Comparison of ENCODE assay signal across 17 mouse cellular contexts in the genomic region with DNA sequence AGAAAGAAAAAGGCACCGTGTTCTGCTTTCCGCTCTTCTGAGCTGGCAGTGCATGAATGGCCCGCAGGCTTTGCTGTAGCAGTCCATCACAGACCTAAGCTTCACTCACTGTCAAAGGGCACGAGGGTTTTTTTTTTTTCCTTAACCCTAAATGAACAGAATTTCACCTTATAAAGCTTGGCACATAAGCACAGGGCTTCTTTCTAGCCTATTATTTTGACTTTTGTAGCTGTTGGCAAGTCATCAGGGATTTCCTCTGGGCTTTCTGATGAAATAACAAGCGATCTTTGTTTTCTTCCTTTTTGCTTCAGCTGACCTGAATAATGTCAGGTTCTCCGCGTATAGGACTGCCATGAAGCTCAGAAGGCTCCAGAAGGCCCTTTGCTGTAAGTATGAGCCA.
"Had no signal": no experiment of that assay in that cellular context is flagged by ENCODE, and none has a peak within 500 bp of the region (broad histone marks: within the 10 kb centered on the region; RNA-seq: fewer than 3 reads in every experiment).

No protein-coding gene starts in this region.

- DNase-seq: kidney, adult 18-20 months; kidney, postnatal 10 days; kidney, postnatal 4 days; liver, embryonic 13.5 days; liver, postnatal 0 days; lung, postnatal 14 days; right cerebral cortex, postnatal 14 days; thymus, adult 2 months; thymus, postnatal 25 days had no signal

- H3K9ac ChIP-seq: liver, embryonic 13.5 days; liver, postnatal 0 days; lung, embryonic 15.5 days; midbrain, embryonic 12.5 days; neural tube, embryonic 12.5 days; stomach, embryonic 15.5 days had no signal

- H3K4me1 ChIP-seq: limb, embryonic 10.5 days; liver, embryonic 13.5 days; lung, embryonic 15.5 days; midbrain, embryonic 12.5 days; neural tube, embryonic 12.5 days; stomach, embryonic 15.5 days had no signal

- H3K4me2 ChIP-seq: liver, embryonic 13.5 days; lung, embryonic 15.5 days; midbrain, embryonic 12.5 days; neural tube, embryonic 12.5 days; stomach, embryonic 15.5 days had no signal

- H3K9me3 ChIP-seq: limb, embryonic 10.5 days; liver, embryonic 13.5 days; lung, embryonic 15.5 days; megakaryocyte, embryonic 14.5 days; midbrain, embryonic 12.5 days; neural tube, embryonic 12.5 days; stomach, embryonic 15.5 days had no signal

- H3K27me3 ChIP-seq: liver, embryonic 13.5 days; lung, embryonic 15.5 days; megakaryocyte, embryonic 14.5 days; midbrain, embryonic 12.5 days; neural tube, embryonic 12.5 days; stomach, embryonic 15.5 days had no signal

- ATAC-seq: liver, postnatal 0 days had no signal

- H3K27ac ChIP-seq: left cerebral cortex, adult 2 months; limb, embryonic 10.5 days; liver, embryonic 13.5 days; lung, embryonic 15.5 days; macrophage; midbrain, embryonic 12.5 days; neural tube, embryonic 12.5 days; stomach, embryonic 15.5 days had no signal

- H3K4me3 ChIP-seq: left cerebral cortex, adult 2 months; limb, embryonic 10.5 days; liver, embryonic 13.5 days; lung, embryonic 15.5 days; megakaryocyte, embryonic 14.5 days; midbrain, embryonic 12.5 days; neural tube, embryonic 12.5 days; stomach, embryonic 15.5 days had no signal

- H3K36me3 ChIP-seq: limb, embryonic 10.5 days; liver, embryonic 13.5 days; lung, embryonic 15.5 days; midbrain, embryonic 12.5 days; neural tube, embryonic 12.5 days; stomach, embryonic 15.5 days had no signal
